In the genomic region with DNA sequence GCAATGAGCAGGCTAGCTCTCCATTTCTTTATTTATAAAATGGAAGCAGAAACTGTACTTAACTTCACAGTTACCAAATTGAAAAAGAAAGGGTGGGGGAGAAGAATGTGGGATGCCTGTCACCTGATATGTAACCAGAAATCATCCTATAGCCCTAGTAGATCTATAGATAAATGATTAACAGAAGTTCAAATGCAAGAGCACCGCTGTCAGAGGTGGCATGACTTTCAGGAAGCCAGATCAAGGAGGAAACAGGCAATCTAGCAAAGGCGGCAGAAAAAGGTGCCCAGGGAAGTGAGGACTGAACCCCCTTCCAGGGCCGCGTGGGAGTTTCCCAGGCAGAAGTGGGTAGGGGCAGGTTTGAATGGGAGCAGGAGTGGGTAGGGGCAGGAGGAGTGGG, we compare ENCODE assay signal across 32 mouse cellular contexts. TPM values are rescaled to one million over a fixed set of nuclear protein-coding genes. Genes with fewer than 3 reads are reported as not detected.
DNase-seq lines count a peak whose midpoint lies in the region; ATAC-seq and TF ChIP-seq lines count a peak whose summit lies in the region.
"Had no signal": no experiment of that assay in that cellular context is flagged by ENCODE, and none has a peak within 500 bp of the region (broad histone marks: within the 10 kb centered on the region; RNA-seq: fewer than 3 reads in every experiment).

No protein-coding gene starts in this region.

- 61% methylated on average over 4 of the region's 4 CpGs for WGBS in kidney, postnatal 0 days
- WGBS in liver, postnatal 0 days (ENCODE audit: insufficient replicate concordance), result 32% methylated on average over 4 of the region's 4 CpGs
- WGBS in small intestine, adult 2 months, result 24% methylated on average over 4 of the region's 4 CpGs

- no peak for TF ChIP-seq CTCF in kidney, postnatal 0 days (IDR thresholded peaks at IDR 0.05; ENCODE audit: low read depth)
- no peak for TF ChIP-seq CTCF in liver, postnatal 0 days (IDR thresholded peaks at IDR 0.05; ENCODE audit: low read depth)
- TF ChIP-seq CTCF in small intestine, adult 2 months (IDR thresholded peaks at IDR 0.05; ENCODE audit: extremely low read depth, insufficient read length, insufficient replicate concordance, low read depth, low read length), result no peak
- no peak for TF ChIP-seq CTCF in left cerebral cortex, adult 2 months (IDR thresholded peaks at IDR 0.05)

- no peak overlapping the region for H3K4me3 ChIP-seq in kidney, postnatal 0 days (replicated peaks; ENCODE audit: low read depth, low read length)
- no peak overlapping the region for H3K4me3 ChIP-seq in liver, postnatal 0 days (ENCODE audit: low read depth, low read length)
- no peak overlapping the region; the same call in 1 of the 2 replicates for H3K4me3 ChIP-seq in small intestine, adult 2 months (ENCODE audit: low read depth, low read length)
- no peak overlapping the region for H3K4me3 ChIP-seq in left cerebral cortex, adult 2 months
- H3K4me3 ChIP-seq: gastrocnemius, adult 2 months; heart, embryonic 12.5 days; heart, embryonic 15.5 days had no signal

- no peak overlapping the region for H3K9ac ChIP-seq in kidney, postnatal 0 days (ENCODE audit: low read depth, low read length)
- H3K9ac ChIP-seq in liver, postnatal 0 days (replicated peaks), result no peak overlapping the region
- H3K9ac ChIP-seq: forebrain, postnatal 0 days; heart, embryonic 12.5 days; heart, embryonic 15.5 days; hindbrain, embryonic 14.5 days had no signal

- TF ChIP-seq POLR2A in small intestine, adult 2 months (IDR thresholded peaks at IDR 0.05; ENCODE audit: low read depth, low read length), result no peak

- intact Hi-C loops in heart, postnatal 10 days (cut with DNase I), result no loop called here
- intact Hi-C loops in left cerebral cortex, adult 2 months (cut with DNase I), result no loop called here

- H3K4me1 ChIP-seq in kidney, postnatal 0 days (replicated peaks; ENCODE audit: insufficient read depth, low read length), result no peaks in the 10 kb centered on the region
- H3K4me1 ChIP-seq in liver, postnatal 0 days (ENCODE audit: insufficient read depth), result no peaks in the 10 kb centered on the region
- H3K4me1 ChIP-seq in small intestine, adult 2 months (ENCODE audit: control insufficient read depth, insufficient read depth, insufficient read length, low read length), result peaks cover 2% of the 10 kb centered on the region; the same call in 1 of the 2 replicates
- H3K4me1 ChIP-seq: heart, embryonic 12.5 days; heart, embryonic 15.5 days had no signal

- DNase-seq in heart, adult 11 months, result peak; percentile 66
- no peak for DNase-seq in heart, postnatal 10 days
- no peak for DNase-seq in kidney, postnatal 0 days (ENCODE audit: low spot score)
- no peak for DNase-seq in kidney, adult 11 months
- DNase-seq in liver, postnatal 0 days, result no peak
- no peak for DNase-seq in liver
- DNase-seq in left cerebral cortex, adult 2 months (ENCODE audit: extremely low spot score in 1 of 2, low spot score in 2 of 2), result no peak
- DNase-seq: adrenal gland, adult 8-10 months; adrenal gland, postnatal 25 days; cerebellum, adult 11-12 months; cerebellum, adult 8-10 months; cerebellum, postnatal 10 days; forebrain, postnatal 0 days; gastrocnemius, adult 2 months; gastrocnemius, postnatal 14 days; heart, adult 18-20 months; heart, postnatal 14 days; heart, postnatal 4 days had no signal

- H3K27me3 ChIP-seq in kidney, postnatal 0 days (ENCODE audit: insufficient read depth, low read length), result no peaks in the 10 kb centered on the region
- H3K27me3 ChIP-seq in liver, postnatal 0 days (ENCODE audit: insufficient read depth, low read length), result no peaks in the 10 kb centered on the region
- H3K27me3 ChIP-seq in small intestine, adult 2 months (ENCODE audit: control insufficient read depth, insufficient read depth, low read length), result no peaks in the 10 kb centered on the region; the same call in 1 of the 2 replicates
- H3K27me3 ChIP-seq: heart, embryonic 12.5 days; heart, embryonic 15.5 days had no signal

- no peaks in the 10 kb centered on the region; the same call in 1 of the 2 replicates for H3K9me3 ChIP-seq in kidney, postnatal 0 days (replicated peaks; ENCODE audit: low read length)
- H3K9me3 ChIP-seq in liver, postnatal 0 days (ENCODE audit: low read length), result no peaks in the 10 kb centered on the region
- H3K9me3 ChIP-seq: heart, embryonic 12.5 days; heart, embryonic 15.5 days had no signal

- ATAC-seq in kidney, postnatal 0 days (replicated peaks; ENCODE audit: low FRiP score, low read depth), result peak; percentile 40; the same call in 1 of the 2 replicates
- ATAC-seq in liver, postnatal 0 days, result no peak
- ATAC-seq: activated CD4-positive, CD25-positive, alpha-beta regulatory T cell, adult 4 months; forebrain, embryonic 14.5 days; forebrain, postnatal 0 days had no signal

- no peak overlapping the region for H3K4me2 ChIP-seq in kidney, postnatal 0 days (ENCODE audit: low read length)
- H3K4me2 ChIP-seq in liver, postnatal 0 days (ENCODE audit: low read depth, low read length), result peak overlapping the region; percentile 42; the same call in 1 of the 2 replicates
- H3K4me2 ChIP-seq: heart, embryonic 12.5 days; heart, embryonic 15.5 days; hindbrain, embryonic 14.5 days had no signal

- no peak for TF ChIP-seq EP300 in liver, postnatal 0 days (IDR thresholded peaks at IDR 0.05; ENCODE audit: low read depth)

- no peaks in the 10 kb centered on the region for H3K36me3 ChIP-seq in kidney, postnatal 0 days (ENCODE audit: insufficient read depth, low read length)
- H3K36me3 ChIP-seq in liver, postnatal 0 days (replicated peaks; ENCODE audit: insufficient read depth, low read length), result no peaks in the 10 kb centered on the region
- H3K36me3 ChIP-seq in small intestine, adult 2 months (ENCODE audit: control insufficient read depth, insufficient read depth, low read length), result no peaks in the 10 kb centered on the region
- H3K36me3 ChIP-seq: heart, embryonic 12.5 days; heart, embryonic 15.5 days had no signal

- no peak overlapping the region for H3K27ac ChIP-seq in kidney, postnatal 0 days
- no peak overlapping the region for H3K27ac ChIP-seq in liver, postnatal 0 days (ENCODE audit: low read depth)
- peak overlapping the region; percentile 57 for H3K27ac ChIP-seq in small intestine, adult 2 months (ENCODE audit: insufficient read depth, low read depth, low read length)
- no peak overlapping the region for H3K27ac ChIP-seq in left cerebral cortex, adult 2 months
- H3K27ac ChIP-seq: gastrocnemius, adult 2 months; heart, embryonic 15.5 days; hindbrain, embryonic 14.5 days had no signal

RNA-seq across cellular contexts. Expression of a gene that starts 29.9 kb away (rescaled TPM):
- not detected for total RNA-seq in heart, postnatal 10 days (2021)
- 0.13 and 0.20 TPM in 2 replicates for polyA plus RNA-seq in kidney, postnatal 0 days (2015; fragmentation: Nextera tagmentation; extraction: Ambion mirVana)
- polyA plus RNA-seq in liver, postnatal 0 days (2015; fragmentation: Nextera tagmentation; extraction: Ambion mirVana), result not detected in 2 replicates
- polyA plus RNA-seq in small intestine, adult 2 months (2012; rRNA removed), result 0.04 TPM in 1 of 2 replicates, not detected in the other
- total RNA-seq in left cerebral cortex, adult 2 months (2021), result not detected
- total RNA-seq: adrenal gland, adult 8-10 months; adrenal gland, postnatal 25 days; forebrain, postnatal 0 days; gastrocnemius, adult 2 months; gastrocnemius, postnatal 14 days; gastrocnemius, postnatal 4 days; heart, adult 18-20 months; heart, postnatal 14 days; heart, postnatal 4 days had no signal
- polyA plus RNA-seq: activated CD4-positive, CD25-positive, alpha-beta regulatory T cell, adult 4 months; brain, embryonic 14.5 days; embryonic facial prominence, embryonic 11.5 days; embryonic facial prominence, embryonic 14.5 days; forebrain, embryonic 11.5 days; forebrain, embryonic 14.5 days; forebrain, postnatal 0 days; frontal cortex, adult 2 months; heart, embryonic 12.5 days; heart, embryonic 15.5 days; hindbrain, embryonic 11.5 days; hindbrain, embryonic 14.5 days had no signal

RNA-seq across cellular contexts. Expression of a gene that starts 33.9 kb away (rescaled TPM):
- not detected for total RNA-seq in heart, postnatal 10 days (2021)
- polyA plus RNA-seq in kidney, postnatal 0 days (2015; fragmentation: Nextera tagmentation; extraction: Ambion mirVana), result 0.32 TPM in 1 of 2 replicates, not detected in the other
- not detected in 2 replicates for polyA plus RNA-seq in liver, postnatal 0 days (2015; fragmentation: Nextera tagmentation; extraction: Ambion mirVana)
- 33.1 and 112 TPM in 2 replicates for polyA plus RNA-seq in small intestine, adult 2 months (2012; rRNA removed)
- not detected for total RNA-seq in left cerebral cortex, adult 2 months (2021)
- total RNA-seq: adrenal gland, adult 8-10 months; adrenal gland, postnatal 25 days; ES-E14; forebrain, postnatal 0 days; gastrocnemius, adult 2 months; gastrocnemius, postnatal 14 days; gastrocnemius, postnatal 4 days; heart, adult 18-20 months; heart, postnatal 14 days; heart, postnatal 4 days had no signal
- polyA plus RNA-seq: activated CD4-positive, CD25-positive, alpha-beta regulatory T cell, adult 4 months; brain, embryonic 14.5 days; embryonic facial prominence, embryonic 11.5 days; embryonic facial prominence, embryonic 14.5 days; forebrain, embryonic 11.5 days; forebrain, embryonic 14.5 days; forebrain, postnatal 0 days; frontal cortex, adult 2 months; heart, embryonic 12.5 days; heart, embryonic 15.5 days; hindbrain, embryonic 11.5 days; hindbrain, embryonic 14.5 days had no signal

Comparison
In these comparisons a context has a peak if more than half of its experiments do, and no peak if none do; other contexts are left out.
1. RNA of a gene that starts 33.9 kb away (polyA plus RNA-seq): 33.1 to 112 TPM in small intestine, adult 2 months; 0.32 TPM in kidney, postnatal 0 days and not detected in liver, postnatal 0 days; every median in the first group is over 10 times any median in the second.